Mouse (Mus musculus): ENCODE data around the gene Slc37a2. TPM values are rescaled to one million over a fixed set of nuclear protein-coding genes. Genes with fewer than 3 reads are reported as not detected.
"Not testable (repeated sequence)": the region's sequence is repeated elsewhere in the genome, so short reads cannot be mapped to it uniquely, and the experiment has no call there.

Slc37a2 gene
- 1 to 10 TPM; 1.4 to 1.7 TPM for polyA plus RNA-seq (2017; shearing (Covaris generic))

GRCm38 (mm10) chr9:37255149-37255888, at the start of gene Slc37a2:
Gene Slc37a2, minus strand, starts transcription at chr9:37255738.
- ATAC-seq = peak; percentile 91

GRCm38 (mm10) chr9:37301720-37302119, 46.2 kb upstream of the Slc37a2 start:
- ATAC-seq = no peak

GRCm38 (mm10) chr9:37300501-37300900, 45.0 kb upstream of the Slc37a2 start:
- not testable (repeated sequence) for ATAC-seq

GRCm38 (mm10) chr9:37295586-37295985, 40.0 kb upstream of the Slc37a2 start:
- ATAC-seq = no peak

GRCm38 (mm10) chr9:37266622-37267021, 11.1 kb upstream of the Slc37a2 start:
- no peak for ATAC-seq

- peak; percentile 68 for ATAC-seq
These were observed 319 bp upstream of the Slc37a2 start for GRCm38 (mm10) chr9:37255889-37256225.

GRCm38 (mm10) chr9:37254531-37255110, 917 bp downstream of the Slc37a2 start:
- no peak for ATAC-seq

GRCm38 (mm10) chr9:37250631-37251030, 4.9 kb downstream of the Slc37a2 start:
- ATAC-seq = no peak

- ATAC-seq = no peak
These were observed 5.6 kb downstream of the Slc37a2 start for GRCm38 (mm10) chr9:37249976-37250375.

GRCm38 (mm10) chr9:37248381-37248906, 7.1 kb downstream of the Slc37a2 start:
- ATAC-seq = no peak

- no peak for ATAC-seq
These were observed 8.1 kb downstream of the Slc37a2 start for GRCm38 (mm10) chr9:37247429-37247828.

- no peak for ATAC-seq
These were observed 9.7 kb downstream of the Slc37a2 start for GRCm38 (mm10) chr9:37245810-37246209.

- no peak for ATAC-seq
These were observed 10.1 kb downstream of the Slc37a2 start for GRCm38 (mm10) chr9:37245404-37245803.

- peak; percentile 37 for ATAC-seq
These were observed 10.9 kb downstream of the Slc37a2 start for GRCm38 (mm10) chr9:37244600-37244999.

- no peak for ATAC-seq
These were observed 12.8 kb downstream of the Slc37a2 start for GRCm38 (mm10) chr9:37242764-37243163.

GRCm38 (mm10) chr9:37235951-37236737, 19.4 kb downstream of the Slc37a2 start:
- ATAC-seq = peak; percentile 12

GRCm38 (mm10) chr9:37232201-37233195, 23.0 kb downstream of the Slc37a2 start:
- ATAC-seq = no peak

- peak; percentile 84 for ATAC-seq
These were observed 24.9 kb downstream of the Slc37a2 start for GRCm38 (mm10) chr9:37230486-37231195.

GRCm38 (mm10) chr9:37229880-37230325, 25.6 kb downstream of the Slc37a2 start:
- ATAC-seq = peak; percentile 65

- ATAC-seq = no peak
These were observed 30.0 kb downstream of the Slc37a2 start for GRCm38 (mm10) chr9:37225581-37225980.

GRCm38 (mm10) chr9:37220755-37221154, 34.8 kb downstream of the Slc37a2 start:
- ATAC-seq = no peak
